Mouse (Mus musculus): ENCODE data around the gene Hmga1b.
A peak's percentile ranks its signal among the peaks of the same experiment; 100 is the strongest.
"Not testable (repeated sequence)": the region's sequence is repeated elsewhere in the genome, so short reads cannot be mapped to it uniquely, and the experiment has no call there.

Gene Hmga1b

GRCm38 (mm10) chr11:120762672-120763041 is at the start of gene Hmga1b:
Hmga1b (plus strand) TSS chr11:120762794.
- DNase-seq (ENCODE audit: extremely low read depth, low read depth): not testable (repeated sequence)

GRCm38 (mm10) chr11:120713580-120714518 is 48.7 kb upstream of the Hmga1b start, which contains the start of the genes Cenpx and Lrrc45:
Cenpx (minus strand) TSS chr11:120713738.
Lrrc45 (plus strand) TSS chr11:120713925.
- peak; percentile 98 for DNase-seq (ENCODE audit: extremely low read depth, low read depth)

GRCm38 (mm10) chr11:120714546-120714945 is 48.0 kb upstream of the Hmga1b start:
- no peak for DNase-seq (ENCODE audit: extremely low read depth, low read depth)

GRCm38 (mm10) chr11:120715131-120715530 is 47.5 kb upstream of the Hmga1b start:
- DNase-seq (ENCODE audit: extremely low read depth, low read depth): no peak

GRCm38 (mm10) chr11:120719242-120719641 is 43.4 kb upstream of the Hmga1b start:
- no peak for DNase-seq (ENCODE audit: extremely low read depth, low read depth)

GRCm38 (mm10) chr11:120719841-120720376 is 42.7 kb upstream of the Hmga1b start:
- no peak for DNase-seq (ENCODE audit: extremely low read depth, low read depth)

GRCm38 (mm10) chr11:120720450-120720849 is 42.1 kb upstream of the Hmga1b start:
- DNase-seq (ENCODE audit: extremely low read depth, low read depth): no peak

- no peak for DNase-seq (ENCODE audit: extremely low read depth, low read depth)
These were observed 41.2 kb upstream of the Hmga1b start, which contains the start of gene Rac3 for GRCm38 (mm10) chr11:120721124-120722066. Rac3 (plus strand) TSS chr11:120721470.

- no peak for DNase-seq (ENCODE audit: extremely low read depth, low read depth)
These were observed 40.4 kb upstream of the Hmga1b start for GRCm38 (mm10) chr11:120722067-120722630.

- no peak for DNase-seq (ENCODE audit: extremely low read depth, low read depth)
These were observed 39.7 kb upstream of the Hmga1b start for GRCm38 (mm10) chr11:120722761-120723382.

- DNase-seq (ENCODE audit: extremely low read depth, low read depth): no peak
These were observed 39.1 kb upstream of the Hmga1b start for GRCm38 (mm10) chr11:120723509-120723908.

GRCm38 (mm10) chr11:120726243-120727168 is 36.1 kb upstream of the Hmga1b start:
- DNase-seq (ENCODE audit: extremely low read depth, low read depth): no peak

GRCm38 (mm10) chr11:120727169-120727527 is 35.4 kb upstream of the Hmga1b start, which contains the start of gene Dcxr:
Dcxr (minus strand) TSS chr11:120727281.
- peak; percentile 83 for DNase-seq (ENCODE audit: extremely low read depth, low read depth)

- no peak for DNase-seq (ENCODE audit: extremely low read depth, low read depth)
These were observed 35.0 kb upstream of the Hmga1b start for GRCm38 (mm10) chr11:120727564-120727963.

GRCm38 (mm10) chr11:120728530-120729240 is 33.9 kb upstream of the Hmga1b start:
- no peak for DNase-seq (ENCODE audit: extremely low read depth, low read depth)

- peak; percentile 53 for DNase-seq (ENCODE audit: extremely low read depth, low read depth)
These were observed 33.1 kb upstream of the Hmga1b start for GRCm38 (mm10) chr11:120729432-120730050.

GRCm38 (mm10) chr11:120730331-120730870 is 32.2 kb upstream of the Hmga1b start:
- DNase-seq (ENCODE audit: extremely low read depth, low read depth): no peak

- DNase-seq (ENCODE audit: extremely low read depth, low read depth): no peak
These were observed 31.2 kb upstream of the Hmga1b start for GRCm38 (mm10) chr11:120731395-120731794.
